Mouse (Mus musculus) myocyte (in vitro differentiated cells): ENCODE data around the gene Ercc5.

Source experiments
- CEBPB ChIP-seq: IDR thresholded peaks from 2 replicates; pipeline ENCODE4 v1.6.1; 2011; ENCODE audit warnings: mild to moderate bottlenecking, moderate library complexity; ENCODE audit not compliant: poor library complexity, insufficient read depth, severe bottlenecking
- MAX ChIP-seq: IDR thresholded peaks from one replicate; pipeline ENCODE4 v1.6.1; 2011; ENCODE audit warnings: low read depth, mild to moderate bottlenecking, control low read depth
- MYOD1 ChIP-seq, 3 experiments: IDR thresholded peaks; one replicate each; pipeline ENCODE4 v1.6.1; 2011; ENCODE audit warnings: control low read depth in 2 of 3, low read depth in 2 of 3, mild to moderate bottlenecking in 2 of 3, moderate library complexity in 1 of 3; ENCODE audit not compliant: insufficient read length in 2 of 3, control insufficient read depth in 1 of 3
- POLR2A ChIP-seq: IDR thresholded peaks from one replicate; pipeline ENCODE4 v1.6.1; 2011; ENCODE audit warnings: low read depth, mild to moderate bottlenecking, control low read depth, moderate library complexity; ENCODE audit not compliant: insufficient read length
- POLR2AphosphoS2 ChIP-seq: IDR thresholded peaks from one replicate; pipeline ENCODE4 v1.6.1; 2011; ENCODE audit warnings: low read depth, control low read depth; ENCODE audit not compliant: insufficient read length
- REST ChIP-seq: IDR thresholded peaks from one replicate; pipeline ENCODE4 v1.6.1; 2011; ENCODE audit warnings: mild to moderate bottlenecking, control low read depth, moderate library complexity; ENCODE audit not compliant: insufficient read depth, insufficient read length
- TCF12 ChIP-seq: IDR thresholded peaks from one replicate; pipeline ENCODE4 v1.6.1; 2011; ENCODE audit warnings: mild to moderate bottlenecking, control low read depth; ENCODE audit not compliant: poor library complexity, insufficient read depth, severe bottlenecking
- USF1 ChIP-seq: IDR thresholded peaks from one replicate; pipeline ENCODE4 v1.6.1; 2011; ENCODE audit warnings: low read depth, mild to moderate bottlenecking, control low read depth, moderate library complexity

DNA sequence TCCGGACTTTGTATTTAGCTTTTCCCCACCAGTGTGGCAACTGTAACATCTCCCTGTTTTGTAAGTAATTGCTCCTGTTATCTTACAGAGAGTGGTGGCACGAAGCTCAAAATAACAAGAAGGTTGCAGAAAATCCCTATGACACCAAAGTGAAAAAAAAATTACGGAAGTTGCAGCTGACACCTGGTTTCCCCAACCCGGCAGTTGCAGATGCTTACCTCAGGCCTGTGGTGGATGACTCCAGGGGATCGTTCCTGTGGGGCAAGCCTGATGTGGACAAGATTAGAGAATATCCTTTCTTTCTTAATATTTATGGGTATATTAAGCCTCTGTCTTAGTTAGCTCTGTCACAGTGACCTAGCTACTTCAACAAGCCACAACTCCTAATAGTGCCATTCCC is 30.5 kb downstream of the Ercc5 start:
- TF ChIP-seq POLR2AphosphoS2 = no peak
- no peak for TF ChIP-seq POLR2A
- no peak for TF ChIP-seq USF1
- TF ChIP-seq TCF12 = no peak
- TF ChIP-seq CEBPB = no peak
- no peak for TF ChIP-seq REST
- TF ChIP-seq MAX = no peak
- no peak for TF ChIP-seq MYOD1 (IDR thresholded peaks at IDR 0.05; ENCODE audit: control insufficient read depth in 1 of 3, insufficient read length in 2 of 3, low read depth in 2 of 3)
